Mouse (Mus musculus) left cerebral cortex, adult 9 months (tissue): ENCODE data around the gene Sin3b.
A peak's percentile ranks its signal among the peaks of the same experiment; 100 is the strongest.

ENCODE experiments used
- DNase-seq, 2 experiments: peaks; one replicate each; pipeline ENCODE4 v3.0.0; 2022; ENCODE audit warnings: low spot score in 2 of 2

Sin3b gene

GRCm38 (mm10) chr8:72753165-72753564 lies 30.1 kb downstream of the Sin3b start:
- no peak for DNase-seq

DNA sequence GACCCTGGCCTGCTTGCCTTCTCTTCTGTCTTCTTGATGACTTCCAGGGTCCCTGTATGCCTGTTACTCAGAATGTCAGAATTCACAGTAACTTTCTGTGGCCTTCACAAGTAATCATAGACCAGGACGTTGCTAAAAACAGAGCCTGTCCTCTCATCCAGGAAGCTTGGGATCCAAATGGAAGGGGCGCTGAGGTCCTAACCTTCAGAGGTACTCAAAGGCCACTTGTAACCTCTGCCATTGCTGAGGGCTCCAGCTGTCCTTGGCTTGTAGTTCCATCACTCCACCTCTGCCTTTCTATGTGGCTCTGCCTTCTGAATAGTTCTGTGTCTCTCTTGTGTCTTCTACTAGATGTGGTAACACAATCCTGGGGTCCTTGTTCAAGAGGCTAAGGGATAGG lies 30.7 kb downstream of the Sin3b start:
- DNase-seq: no peak

DNA sequence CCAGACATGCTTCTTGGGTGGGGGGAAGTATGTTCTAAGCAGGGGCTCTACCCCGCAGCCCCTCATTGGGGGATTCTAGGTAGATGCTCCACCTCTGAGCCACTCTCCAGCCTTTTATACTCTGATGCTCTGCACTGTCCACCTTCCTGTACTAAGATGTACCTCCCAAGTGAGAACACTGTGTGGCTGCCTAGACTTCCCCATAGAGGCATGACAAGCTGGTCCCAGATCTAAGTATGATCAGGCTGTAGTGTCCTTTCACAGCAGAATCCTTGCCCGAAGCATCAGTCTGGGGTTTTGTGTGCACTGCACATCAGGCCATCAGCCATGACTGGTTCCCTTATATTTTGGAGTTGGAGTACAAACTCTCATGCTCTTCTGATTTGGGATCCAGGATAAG lies 32.9 kb downstream of the Sin3b start:
- no peak for DNase-seq

DNA sequence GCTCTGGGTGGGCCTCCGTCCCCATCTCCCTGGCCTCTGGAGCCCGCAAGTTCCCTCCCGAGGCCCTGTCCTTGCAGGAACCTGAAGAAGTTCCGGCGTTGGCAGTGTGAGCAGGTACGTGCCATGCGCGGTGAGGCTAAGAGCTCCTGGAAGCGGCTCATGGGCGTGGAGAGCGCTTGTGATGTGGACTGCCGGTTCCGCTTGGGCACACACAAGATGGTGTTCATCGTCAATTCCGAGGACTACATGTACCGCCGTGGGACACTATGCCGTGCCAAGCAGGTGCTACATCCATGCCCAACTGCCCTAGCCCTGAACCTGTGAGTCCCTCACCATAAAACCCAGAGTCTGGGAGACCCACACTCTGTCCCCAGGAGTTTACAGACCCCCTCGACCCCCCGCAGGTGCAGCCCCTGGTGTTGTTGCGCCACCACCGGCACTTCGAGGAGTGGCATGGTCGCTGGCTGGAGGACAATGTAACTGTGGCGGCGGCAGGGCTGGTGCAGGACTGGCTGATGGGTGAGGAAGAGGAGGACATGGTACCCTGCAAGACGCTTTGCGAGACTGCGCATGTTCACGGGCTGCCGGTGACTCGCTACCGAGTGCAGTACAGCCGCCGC lies 33.8 kb downstream of the Sin3b start:
- DNase-seq: no peak

DNA sequence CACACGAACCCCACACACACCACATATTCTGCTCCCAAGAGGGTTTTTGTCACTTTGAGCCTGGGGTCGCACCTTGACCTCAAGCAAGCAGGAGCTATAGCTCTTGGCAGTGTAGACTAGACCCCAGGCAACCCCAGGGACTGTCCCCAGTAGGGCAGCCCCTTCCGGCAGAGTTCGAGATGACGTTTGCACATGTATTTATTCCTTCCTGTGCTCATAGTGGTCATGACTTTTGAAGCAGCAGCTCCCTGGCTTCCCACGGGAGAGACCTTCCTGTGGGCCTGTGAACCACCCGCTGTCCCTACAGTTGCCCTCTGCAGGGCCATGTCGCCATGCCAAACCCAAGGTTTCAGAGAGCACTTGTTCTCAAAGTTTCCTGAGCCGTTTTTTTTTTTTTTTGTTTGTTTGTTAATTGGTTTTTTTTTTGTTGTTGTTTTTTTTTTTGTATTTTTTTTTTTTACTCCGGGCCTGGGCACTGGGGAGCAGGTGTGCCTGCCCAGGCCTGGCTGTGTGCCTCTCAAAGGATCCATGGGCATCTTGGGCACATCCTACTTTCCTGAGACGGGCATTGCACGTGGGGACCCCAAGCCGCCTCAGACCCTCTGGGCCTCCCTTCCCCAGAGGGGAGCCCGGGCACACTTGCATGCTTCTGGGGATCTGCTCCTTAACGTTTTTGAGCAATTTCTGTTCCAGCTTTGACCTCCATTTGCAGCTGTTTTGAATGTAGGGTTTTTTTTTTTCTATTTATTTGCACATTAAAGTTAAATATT lies 34.5 kb downstream of the Sin3b start:
- DNase-seq: peak in 1 of 2 experiments; percentile 1

GRCm38 (mm10) chr8:72758310-72758709 lies 35.2 kb downstream of the Sin3b start:
- DNase-seq: peak in 1 of 2 experiments; percentile 1

DNA sequence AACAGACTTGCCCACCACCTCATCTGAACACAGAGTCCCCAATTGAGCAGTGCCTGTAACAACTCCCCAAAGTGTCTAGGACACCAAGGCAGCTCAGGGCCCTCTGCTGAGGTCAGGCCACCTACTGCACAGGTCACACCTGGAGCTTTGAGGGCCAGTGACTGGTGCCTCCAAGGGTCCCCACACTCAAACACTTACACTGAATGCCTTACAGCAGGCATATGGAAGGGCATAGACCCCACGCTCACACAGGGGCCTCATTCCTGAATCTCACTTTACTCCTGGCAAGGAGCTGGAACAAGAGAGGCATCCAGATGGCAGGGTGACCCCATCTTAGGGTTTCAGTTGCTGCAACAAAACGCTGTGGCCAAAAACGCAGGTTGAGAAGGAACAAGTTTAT lies 37.1 kb downstream of the Sin3b start:
- no peak for DNase-seq

- DNase-seq: no peak
These were observed 38.4 kb downstream of the Sin3b start, which contains the start of gene F2rl3 for GRCm38 (mm10) chr8:72761322-72762051. Gene F2rl3 (plus strand): TSS chr8:72761880.

GRCm38 (mm10) chr8:72762306-72762705 lies 39.2 kb downstream of the Sin3b start:
- DNase-seq: no peak

- no peak for DNase-seq
These were observed 42.6 kb downstream of the Sin3b start for GRCm38 (mm10) chr8:72765696-72766095.

DNA sequence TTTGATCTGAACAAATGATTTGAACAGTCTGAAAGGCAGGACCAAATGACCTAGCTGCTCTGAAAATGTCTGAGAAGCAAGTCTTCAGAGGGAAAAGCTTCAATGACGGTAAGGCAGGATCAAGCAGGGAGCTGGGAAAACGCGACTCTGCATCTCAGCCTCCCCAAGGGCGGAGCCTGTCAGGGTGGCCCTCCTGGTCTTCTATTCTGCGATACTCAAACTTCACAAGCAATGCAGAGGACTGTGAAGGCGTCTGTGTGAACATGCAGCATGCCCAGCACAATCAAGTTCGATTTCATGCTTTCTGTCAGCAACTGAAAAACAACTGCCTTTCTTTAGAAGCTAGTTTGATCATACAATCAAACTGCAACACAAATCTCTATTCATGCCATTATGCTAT lies 43.7 kb downstream of the Sin3b start:
- no peak for DNase-seq

DNA sequence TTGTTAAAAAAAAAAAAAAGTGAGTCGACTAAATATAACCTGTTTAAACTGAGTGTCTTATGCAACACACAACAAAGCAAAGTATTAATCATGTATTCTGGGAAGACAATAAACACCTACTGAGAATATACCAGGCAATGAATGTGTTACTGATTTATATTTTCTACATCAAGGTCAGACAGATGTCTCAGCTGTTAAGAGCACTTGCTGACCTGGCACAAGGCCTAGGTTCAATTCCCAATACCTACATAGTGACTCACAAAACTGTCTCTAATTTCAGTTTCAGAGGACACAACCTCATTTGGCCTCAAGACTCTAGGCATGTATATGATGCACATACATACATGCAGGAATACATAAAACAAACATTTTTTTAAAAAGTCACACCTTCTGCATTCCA lies 54.7 kb downstream of the Sin3b start:
- DNase-seq: no peak

DNA sequence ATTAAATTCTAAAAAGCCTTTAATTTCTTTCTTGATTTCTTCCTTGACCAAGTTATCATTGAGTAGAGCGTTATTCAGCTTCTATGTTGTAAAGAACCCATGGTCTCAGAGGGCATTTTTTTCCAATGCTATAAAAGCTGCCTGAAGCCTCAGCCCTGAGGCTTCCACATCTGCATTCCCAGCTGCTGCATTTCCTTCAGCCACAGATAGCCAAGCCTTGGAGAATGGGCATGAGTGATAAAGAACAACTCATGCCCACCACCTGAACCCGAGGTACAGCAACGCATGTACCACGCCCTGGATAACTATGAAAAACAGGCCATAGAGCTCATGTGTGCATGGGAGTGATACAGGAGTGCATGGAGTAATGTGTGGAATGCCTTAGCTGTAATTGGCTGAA lies 57.6 kb downstream of the Sin3b start:
- no peak for DNase-seq

DNA sequence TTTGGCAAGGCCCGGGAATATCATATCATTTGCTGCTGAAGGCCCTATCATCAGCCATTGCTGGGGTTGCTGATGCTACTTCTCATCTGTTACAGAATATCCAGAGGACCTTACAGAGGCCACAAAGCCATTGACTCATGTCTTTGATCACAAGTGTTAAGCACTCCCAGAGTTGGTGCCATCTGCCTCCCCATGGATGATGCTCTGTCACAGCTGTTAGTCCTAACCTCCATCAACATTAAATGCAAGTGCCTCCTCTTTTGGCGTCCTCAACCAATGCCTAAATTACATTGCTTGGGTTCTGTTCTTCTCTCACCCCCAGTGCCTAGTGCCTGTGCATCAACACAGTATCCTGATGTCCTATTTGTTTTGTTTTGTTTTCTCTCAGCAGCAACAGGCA lies 78.5 kb downstream of the Sin3b start:
- no peak for DNase-seq
